Mouse (Mus musculus): ENCODE data around the gene Mrpl49. TPM values are rescaled to one million over a fixed set of nuclear protein-coding genes. Genes with fewer than 3 reads are reported as not detected.

Mrpl49 gene
- polyA plus RNA-seq, 1 experiment from 2014 or later = 82.5 TPM

DNA sequence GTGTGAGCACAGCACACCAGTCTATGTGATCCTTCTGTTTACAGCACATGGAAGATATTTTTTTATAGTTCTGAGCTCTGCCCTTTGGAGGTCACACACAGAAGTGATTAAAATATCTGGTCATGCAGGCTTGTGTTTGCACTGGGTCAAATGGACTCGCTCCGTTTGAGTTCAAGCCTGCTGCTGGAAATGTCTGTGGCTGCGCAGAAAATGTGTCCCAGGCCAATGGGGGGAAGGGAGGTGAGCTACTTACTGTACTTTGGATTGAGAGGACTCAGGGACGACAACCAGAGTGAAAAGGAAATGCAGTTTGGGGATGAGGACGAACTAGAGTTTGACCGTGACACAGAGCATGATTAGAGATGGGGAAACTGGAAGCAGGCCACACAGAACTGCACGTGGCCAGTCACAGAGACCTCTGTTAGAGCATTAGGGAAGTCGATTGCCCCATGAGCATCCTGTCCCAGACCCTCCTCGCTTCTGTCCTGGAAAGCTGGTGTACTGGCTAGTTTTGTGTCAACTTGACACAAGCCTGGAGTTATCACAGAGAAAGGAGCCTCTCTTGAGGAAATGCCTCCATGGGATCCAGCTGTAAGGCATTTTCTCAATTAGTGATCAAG, 21.5 kb downstream of the Mrpl49 start:
- H3K4me3 ChIP-seq (ENCODE audit: low read depth, low read length) = no peak overlapping the region
- DNase-seq (ENCODE audit: low spot score) = no peak
- no peak overlapping the region for H3K9ac ChIP-seq (ENCODE audit: low read length)
- ATAC-seq (replicated peaks; ENCODE audit: low FRiP score, low TSS enrichment, low read depth) = no peak
- 76% methylated on average over 9 of the region's 9 CpGs for WGBS
- no peaks in the 10 kb centered on the region for H3K27me3 ChIP-seq (replicated peaks; ENCODE audit: control insufficient read depth, insufficient read depth, low read length)
- no peaks in the 10 kb centered on the region for H3K36me3 ChIP-seq (ENCODE audit: control insufficient read depth, insufficient read depth, low read length)
- no peaks in the 10 kb centered on the region for H3K4me1 ChIP-seq (replicated peaks; ENCODE audit: control insufficient read depth, insufficient read depth, low read length)
- no peaks in the 10 kb centered on the region for H3K9me3 ChIP-seq (ENCODE audit: control insufficient read depth, low read length)
- no peak overlapping the region for H3K4me2 ChIP-seq (ENCODE audit: low read length)
- no peak overlapping the region for H3K27ac ChIP-seq (ENCODE audit: low read depth)

DNA sequence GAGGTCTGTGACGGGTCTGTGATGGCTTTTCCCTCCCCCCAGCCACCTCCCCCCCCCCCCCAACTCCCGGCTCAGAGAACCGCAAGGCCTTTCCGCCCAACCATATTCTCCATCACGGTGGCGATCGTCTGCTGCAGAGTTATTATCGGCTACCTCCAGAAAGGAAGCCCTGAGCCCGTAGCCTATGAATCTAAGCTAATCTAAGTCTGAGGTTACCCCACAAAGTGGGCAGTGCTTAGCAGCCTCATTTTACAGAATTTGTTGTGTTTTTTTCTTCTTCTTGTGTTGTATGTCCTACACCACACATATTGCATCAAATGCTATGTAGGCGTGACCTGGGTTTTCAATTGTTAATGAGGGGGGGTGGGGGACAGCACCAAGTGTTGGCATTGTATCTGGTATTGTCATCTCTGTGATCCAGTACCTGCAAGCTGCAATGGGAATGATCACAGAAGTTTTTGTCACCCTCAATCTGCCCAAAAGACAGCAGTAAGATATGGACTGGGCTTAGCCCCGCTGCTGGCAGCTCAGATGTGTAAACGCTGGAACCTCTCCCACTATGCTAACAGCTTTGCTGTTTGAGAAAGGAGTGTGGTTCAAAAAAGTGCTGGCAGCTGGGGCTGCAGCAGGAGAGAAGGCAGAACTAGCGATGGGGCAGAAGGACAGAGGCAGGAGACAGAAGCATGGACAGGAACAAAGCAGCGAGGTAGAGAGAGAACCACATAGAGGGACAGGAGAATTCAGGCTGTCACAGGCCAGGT, 26.9 kb downstream of the Mrpl49 start:
- Histone ChIP-seq H3K9me3 (ENCODE audit: control insufficient read depth, low read length) (no peaks in the 10 kb centered on the region), H3K27ac (ENCODE audit: low read depth) (no peak overlapping the region), H3K27me3 (replicated peaks; ENCODE audit: control insufficient read depth, insufficient read depth, low read length) (no peaks in the 10 kb centered on the region), H3K9ac (ENCODE audit: low read length) (no peak overlapping the region), H3K36me3 (ENCODE audit: control insufficient read depth, insufficient read depth, low read length) (no peaks in the 10 kb centered on the region), H3K4me2 (ENCODE audit: low read length) (no peak overlapping the region), H3K4me1 (replicated peaks; ENCODE audit: control insufficient read depth, insufficient read depth, low read length) (no peaks in the 10 kb centered on the region), H3K4me3 (ENCODE audit: low read depth, low read length) (no peak overlapping the region)
- WGBS = 70% methylated on average over 14 of the region's 14 CpGs
- DNase-seq (ENCODE audit: low spot score) (no peak), ATAC-seq (replicated peaks; ENCODE audit: low FRiP score, low TSS enrichment, low read depth) (no peak)

DNA sequence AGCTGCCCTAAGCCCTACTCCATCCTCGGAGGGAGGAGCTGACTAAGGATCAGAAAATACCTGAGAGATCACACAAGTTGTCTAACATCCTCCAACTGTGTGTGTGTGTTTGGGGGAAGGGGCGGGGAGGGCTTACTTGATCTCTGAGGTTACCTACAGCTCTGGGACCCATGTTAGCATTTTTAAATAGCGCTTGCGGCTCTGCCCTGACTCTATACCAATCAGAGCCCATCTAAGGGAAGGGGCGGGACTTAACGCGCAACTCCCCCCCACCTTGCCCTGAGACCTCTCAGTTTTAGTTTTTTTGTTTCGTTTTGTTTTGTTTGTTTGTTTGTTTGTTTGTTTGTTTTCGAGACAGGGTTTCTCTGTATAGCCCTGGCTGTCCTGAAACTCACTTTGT, 28.2 kb downstream of the Mrpl49 start:
- no peak overlapping the region for H3K4me2 ChIP-seq (ENCODE audit: low read length)
- no peaks in the 10 kb centered on the region for H3K36me3 ChIP-seq (ENCODE audit: control insufficient read depth, insufficient read depth, low read length)
- no peak overlapping the region for H3K27ac ChIP-seq (ENCODE audit: low read depth)
- no peak overlapping the region for H3K9ac ChIP-seq (ENCODE audit: low read length)
- ATAC-seq (replicated peaks; ENCODE audit: low FRiP score, low TSS enrichment, low read depth) (no peak), DNase-seq (ENCODE audit: low spot score) (no peak)
- 74% methylated on average over 9 of the region's 9 CpGs for WGBS
- no peaks in the 10 kb centered on the region for H3K4me1 ChIP-seq (replicated peaks; ENCODE audit: control insufficient read depth, insufficient read depth, low read length)
- H3K9me3 ChIP-seq (ENCODE audit: control insufficient read depth, low read length) = no peaks in the 10 kb centered on the region
- no peaks in the 10 kb centered on the region for H3K27me3 ChIP-seq (replicated peaks; ENCODE audit: control insufficient read depth, insufficient read depth, low read length)
- H3K4me3 ChIP-seq (ENCODE audit: low read depth, low read length) = no peak overlapping the region

GRCm38 (mm10) chr19:6028991-6029390, 28.6 kb downstream of the Mrpl49 start:
- no peak overlapping the region for H3K4me2 ChIP-seq (ENCODE audit: low read length)
- WGBS = 71% methylated on average over 6 of the region's 6 CpGs
- DNase-seq (ENCODE audit: low spot score) (no peak), ATAC-seq (replicated peaks; ENCODE audit: low FRiP score, low TSS enrichment, low read depth) (no peak)
- H3K27ac ChIP-seq (ENCODE audit: low read depth) = no peak overlapping the region
- H3K9me3 ChIP-seq (ENCODE audit: control insufficient read depth, low read length) = no peaks in the 10 kb centered on the region
- no peak overlapping the region for H3K9ac ChIP-seq (ENCODE audit: low read length)
- H3K27me3 ChIP-seq (replicated peaks; ENCODE audit: control insufficient read depth, insufficient read depth, low read length) = no peaks in the 10 kb centered on the region
- H3K4me1 ChIP-seq (replicated peaks; ENCODE audit: control insufficient read depth, insufficient read depth, low read length) = no peaks in the 10 kb centered on the region
- H3K36me3 ChIP-seq (ENCODE audit: control insufficient read depth, insufficient read depth, low read length) = no peaks in the 10 kb centered on the region
- no peak overlapping the region for H3K4me3 ChIP-seq (ENCODE audit: low read depth, low read length)

- no peaks in the 10 kb centered on the region for H3K9me3 ChIP-seq (ENCODE audit: control insufficient read depth, low read length)
- DNase-seq (ENCODE audit: low spot score) (no peak), ATAC-seq (replicated peaks; ENCODE audit: low FRiP score, low TSS enrichment, low read depth) (no peak)
- H3K9ac ChIP-seq (ENCODE audit: low read length) = no peak overlapping the region
- no peaks in the 10 kb centered on the region for H3K27me3 ChIP-seq (replicated peaks; ENCODE audit: control insufficient read depth, insufficient read depth, low read length)
- H3K4me2 ChIP-seq (ENCODE audit: low read length) = no peak overlapping the region
- no peaks in the 10 kb centered on the region for H3K4me1 ChIP-seq (replicated peaks; ENCODE audit: control insufficient read depth, insufficient read depth, low read length)
- 82% methylated on average over 7 of the region's 7 CpGs for WGBS
- H3K36me3 ChIP-seq (ENCODE audit: control insufficient read depth, insufficient read depth, low read length) = no peaks in the 10 kb centered on the region
- H3K27ac ChIP-seq (ENCODE audit: low read depth) = no peak overlapping the region
- H3K4me3 ChIP-seq (ENCODE audit: low read depth, low read length) = no peak overlapping the region
Observed at GRCm38 (mm10) chr19:6023930-6024329, 33.7 kb downstream of the Mrpl49 start.

- Histone ChIP-seq H3K36me3 (ENCODE audit: control insufficient read depth, insufficient read depth, low read length) (no peaks in the 10 kb centered on the region), H3K4me3 (ENCODE audit: low read depth, low read length) (no peak overlapping the region), H3K4me1 (replicated peaks; ENCODE audit: control insufficient read depth, insufficient read depth, low read length) (no peaks in the 10 kb centered on the region), H3K27me3 (replicated peaks; ENCODE audit: control insufficient read depth, insufficient read depth, low read length) (no peaks in the 10 kb centered on the region), H3K9ac (ENCODE audit: low read length) (no peak overlapping the region), H3K27ac (ENCODE audit: low read depth) (no peak overlapping the region), H3K4me2 (ENCODE audit: low read length) (no peak overlapping the region), H3K9me3 (ENCODE audit: control insufficient read depth, low read length) (no peaks in the 10 kb centered on the region)
- no peak for ATAC-seq (replicated peaks; ENCODE audit: low FRiP score, low TSS enrichment, low read depth)
- 54% methylated on average over 8 of the region's 8 CpGs for WGBS
- no peak for DNase-seq (ENCODE audit: low spot score)
Observed at GRCm38 (mm10) chr19:6023059-6023458, 34.5 kb downstream of the Mrpl49 start.

DNA sequence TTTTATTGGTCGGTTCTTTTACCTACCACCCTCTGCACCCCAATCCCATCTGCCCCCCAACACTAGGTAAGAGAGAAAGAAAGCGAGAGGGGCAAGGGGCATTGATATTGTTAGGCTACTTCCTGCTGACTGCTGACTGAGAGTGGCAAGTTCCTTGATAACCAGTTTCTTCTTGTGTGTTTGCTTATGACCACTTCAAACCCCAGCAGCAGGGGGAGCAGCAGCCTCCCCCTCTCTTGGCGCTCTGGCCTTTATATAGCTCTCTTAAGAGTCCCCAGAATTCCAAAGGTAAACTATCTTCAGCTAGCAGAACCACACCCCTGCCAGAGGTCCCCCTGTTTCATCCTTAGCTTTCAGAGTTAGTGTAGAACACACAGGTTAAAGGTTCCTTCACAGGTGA, 37.3 kb downstream of the Mrpl49 start:
- ATAC-seq (replicated peaks; ENCODE audit: low FRiP score, low TSS enrichment, low read depth) (no peak), DNase-seq (ENCODE audit: low spot score) (no peak)
- no peaks in the 10 kb centered on the region for H3K36me3 ChIP-seq (ENCODE audit: control insufficient read depth, insufficient read depth, low read length)
- H3K4me2 ChIP-seq (ENCODE audit: low read length) = no peak overlapping the region
- H3K9me3 ChIP-seq (ENCODE audit: control insufficient read depth, low read length) = no peaks in the 10 kb centered on the region
- H3K4me1 ChIP-seq (replicated peaks; ENCODE audit: control insufficient read depth, insufficient read depth, low read length) = peaks cover 6% of the 10 kb centered on the region; the same call in 1 of the 2 replicates
- peaks cover 9% of the 10 kb centered on the region; the same call in 1 of the 2 replicates for H3K27me3 ChIP-seq (replicated peaks; ENCODE audit: control insufficient read depth, insufficient read depth, low read length)
- no peak overlapping the region for H3K9ac ChIP-seq (ENCODE audit: low read length)
- no peak overlapping the region for H3K27ac ChIP-seq (ENCODE audit: low read depth)
- WGBS = 55% methylated on average over 3 of the region's 3 CpGs
- no peak overlapping the region for H3K4me3 ChIP-seq (ENCODE audit: low read depth, low read length)

GRCm38 (mm10) chr19:6018142-6019089, 39.2 kb downstream of the Mrpl49 start:
- Histone ChIP-seq H3K9me3 (ENCODE audit: control insufficient read depth, low read length) (no peaks in the 10 kb centered on the region), H3K27ac (ENCODE audit: low read depth) (no peak overlapping the region), H3K9ac (ENCODE audit: low read length) (no peak overlapping the region), H3K4me3 (ENCODE audit: low read depth, low read length) (no peak overlapping the region), H3K27me3 (replicated peaks; ENCODE audit: control insufficient read depth, insufficient read depth, low read length) (peaks cover 9% of the 10 kb centered on the region; the same call in 1 of the 2 replicates), H3K36me3 (ENCODE audit: control insufficient read depth, insufficient read depth, low read length) (no peaks in the 10 kb centered on the region), H3K4me2 (ENCODE audit: low read length) (no peak overlapping the region), H3K4me1 (replicated peaks; ENCODE audit: control insufficient read depth, insufficient read depth, low read length) (peaks cover 6% of the 10 kb centered on the region; the same call in 1 of the 2 replicates)
- DNase-seq (ENCODE audit: low spot score) = peak; percentile 88
- ATAC-seq (replicated peaks; ENCODE audit: low FRiP score, low TSS enrichment, low read depth) = no peak
- 28% methylated on average over 15 of the region's 15 CpGs for WGBS
